Mouse (Mus musculus): Measurements from ENCODE around the gene Gimap1.

- TF ChIP-seq EP300 (IDR thresholded peaks at IDR 0.05; ENCODE audit: insufficient read depth, low read depth, low read length) = no peak
- TF ChIP-seq CTCF (IDR thresholded peaks at IDR 0.05; ENCODE audit: low read depth, low read length) = no peak
- TF ChIP-seq POLR2A (IDR thresholded peaks at IDR 0.05; ENCODE audit: insufficient read depth, low read length) = no peak
Observed at GRCm38 (mm10) chr6:48770696-48771095, 31.8 kb downstream of the Gimap1 start, which contains the start of gene Gimap3.
